Mouse (Mus musculus) left cerebral cortex, postnatal 36 days (tissue): Measurements from ENCODE around the gene Gnpnat1. TPM values are rescaled to one million over a fixed set of nuclear protein-coding genes. Genes with fewer than 3 reads are reported as not detected.
"Not testable (repeated sequence)": the region's sequence is repeated elsewhere in the genome, so short reads cannot be mapped to it uniquely, and the experiment has no call there.

ENCODE experiments used
- DNase-seq, 2 experiments: peaks; one replicate each; pipeline ENCODE4 v3.0.0; 2021 to 2022; ENCODE audit warnings: low spot score in 2 of 2, mixed read lengths in 1 of 2
- intact Hi-C: fragments of 180-260 bp; cut with DNase I; formaldehyde crosslinking; loops from one replicate; pipeline ENCODE4 v1.15.1; 2025
- total RNA-seq, 2 experiments: library from RNA; stranded (reverse); gene quantifications; 2 replicates each; pipeline ENCODE4 v1.2.3; 2021

Gnpnat1 gene
- total RNA-seq, result 10 to 100 TPM; 14.3 to 14.6 TPM

- DNase-seq, intact Hi-C loops: not testable (repeated sequence)
These were observed at the start of gene Gnpnat1 for GRCm38 (mm10) chr14:45404813-45405212. Gene Gnpnat1 (minus strand): TSS chr14:45404913.

- intact Hi-C loops, result no loop called here
- DNase-seq, result no peak
These were observed 49.0 kb upstream of the Gnpnat1 start for GRCm38 (mm10) chr14:45453538-45454233.

GRCm38 (mm10) chr14:45452861-45453512, 48.3 kb upstream of the Gnpnat1 start:
- intact Hi-C loops, result no loop called here
- DNase-seq, result no peak

GRCm38 (mm10) chr14:45452148-45452547, 47.4 kb upstream of the Gnpnat1 start:
- no peak for DNase-seq
- intact Hi-C loops, result no loop called here

- no peak for DNase-seq
- intact Hi-C loops, result no loop called here
These were observed 46.4 kb upstream of the Gnpnat1 start for GRCm38 (mm10) chr14:45451090-45451489.

GRCm38 (mm10) chr14:45446777-45447176, 42.1 kb upstream of the Gnpnat1 start:
- no peak for DNase-seq
- intact Hi-C loops, result no loop called here

- intact Hi-C loops, result no loop called here
- DNase-seq, result no peak
These were observed 40.7 kb upstream of the Gnpnat1 start for GRCm38 (mm10) chr14:45445445-45445844.

GRCm38 (mm10) chr14:45444870-45445269, 40.2 kb upstream of the Gnpnat1 start:
- DNase-seq, result no peak
- intact Hi-C loops, result no loop called here

- DNase-seq, result no peak
- intact Hi-C loops, result no loop called here
These were observed 38.3 kb upstream of the Gnpnat1 start for GRCm38 (mm10) chr14:45442781-45443560.

- DNase-seq, result no peak
- intact Hi-C loops, result no loop called here
These were observed 36.6 kb upstream of the Gnpnat1 start for GRCm38 (mm10) chr14:45441291-45441690.

GRCm38 (mm10) chr14:45439387-45439786, 34.7 kb upstream of the Gnpnat1 start:
- intact Hi-C loops, result no loop called here
- no peak for DNase-seq

- intact Hi-C loops, result no loop called here
These were observed 34.2 kb upstream of the Gnpnat1 start for GRCm38 (mm10) chr14:45438931-45439275.

GRCm38 (mm10) chr14:45438250-45438930, 33.7 kb upstream of the Gnpnat1 start:
- no peak for DNase-seq
- intact Hi-C loops, result no loop called here

More at GRCm38 (mm10) chr14:45438931-45439275, 34.2 kb upstream of the Gnpnat1 start:
- DNase-seq, result no peak

- intact Hi-C loops, result no loop called here
- no peak for DNase-seq
These were observed 29.5 kb upstream of the Gnpnat1 start for GRCm38 (mm10) chr14:45434220-45434619.

- intact Hi-C loops, result no loop called here
- DNase-seq, result no peak
These were observed 27.3 kb upstream of the Gnpnat1 start for GRCm38 (mm10) chr14:45432003-45432402.

GRCm38 (mm10) chr14:45430066-45430842, 25.5 kb upstream of the Gnpnat1 start:
- no peak for DNase-seq
- intact Hi-C loops, result no loop called here

- peak in 1 of 2 experiments; percentile 18 for DNase-seq
- intact Hi-C loops, result loop anchor here (2.0 to 5.0 kb wide), 3 partner anchors 119 to 350 kb away; no protein-coding TSS in a partner anchor
These were observed 18.5 kb upstream of the Gnpnat1 start for GRCm38 (mm10) chr14:45423220-45423619.

- DNase-seq, result no peak
- intact Hi-C loops, result loop anchor here (2.0 to 5.0 kb wide), 3 partner anchors 120 to 350 kb away; no protein-coding TSS in a partner anchor
These were observed 17.7 kb upstream of the Gnpnat1 start for GRCm38 (mm10) chr14:45422371-45422770.

- DNase-seq, result no peak
- intact Hi-C loops, result no loop called here
These were observed 14.6 kb upstream of the Gnpnat1 start for GRCm38 (mm10) chr14:45419323-45419722.
